Mouse (Mus musculus) megakaryocyte, embryonic 14.5 days (primary cell): ENCODE results near the gene Yeats2.

Experiments used
- FLI1 ChIP-seq: IDR thresholded peaks from 2 replicates; pipeline ENCODE4 v1.6.1; 2012; ENCODE audit warnings: low read length, inconsistent platforms, mixed read lengths
- GATA1 ChIP-seq: IDR thresholded peaks from 3 replicates; pipeline ENCODE4 v1.6.1; 2012; ENCODE audit warnings: mixed read lengths, low read length, inconsistent platforms, borderline replicate concordance

DNA sequence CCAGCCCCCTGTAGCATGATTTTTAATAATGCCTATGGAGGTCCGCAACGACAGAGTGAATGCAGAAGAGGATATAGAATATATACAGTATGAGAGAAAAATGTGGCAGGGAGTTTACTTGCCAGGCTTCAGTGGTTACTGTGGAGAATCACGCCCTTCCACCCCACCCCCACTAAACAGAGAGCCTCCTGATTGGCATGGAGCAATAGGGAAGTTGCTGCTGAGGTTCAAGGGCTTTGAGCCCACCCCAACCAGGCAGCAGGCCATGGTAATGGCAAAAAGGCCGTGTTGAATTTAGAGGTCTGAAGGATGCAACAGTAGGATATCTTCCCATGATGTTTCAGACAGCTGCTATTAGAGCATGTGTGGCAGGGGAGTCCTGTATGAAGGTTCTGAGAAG is 130.5 kb downstream of the Yeats2 start:
- TF ChIP-seq GATA1, result no peak
- no peak for TF ChIP-seq FLI1
